Mouse (Mus musculus) lung, postnatal 14 days (tissue): ENCODE results near the gene Ewsr1.

Experiments
- DNase-seq: peaks from one replicate; pipeline ENCODE4 v3.0.0; 2021

Ewsr1 gene

DNA sequence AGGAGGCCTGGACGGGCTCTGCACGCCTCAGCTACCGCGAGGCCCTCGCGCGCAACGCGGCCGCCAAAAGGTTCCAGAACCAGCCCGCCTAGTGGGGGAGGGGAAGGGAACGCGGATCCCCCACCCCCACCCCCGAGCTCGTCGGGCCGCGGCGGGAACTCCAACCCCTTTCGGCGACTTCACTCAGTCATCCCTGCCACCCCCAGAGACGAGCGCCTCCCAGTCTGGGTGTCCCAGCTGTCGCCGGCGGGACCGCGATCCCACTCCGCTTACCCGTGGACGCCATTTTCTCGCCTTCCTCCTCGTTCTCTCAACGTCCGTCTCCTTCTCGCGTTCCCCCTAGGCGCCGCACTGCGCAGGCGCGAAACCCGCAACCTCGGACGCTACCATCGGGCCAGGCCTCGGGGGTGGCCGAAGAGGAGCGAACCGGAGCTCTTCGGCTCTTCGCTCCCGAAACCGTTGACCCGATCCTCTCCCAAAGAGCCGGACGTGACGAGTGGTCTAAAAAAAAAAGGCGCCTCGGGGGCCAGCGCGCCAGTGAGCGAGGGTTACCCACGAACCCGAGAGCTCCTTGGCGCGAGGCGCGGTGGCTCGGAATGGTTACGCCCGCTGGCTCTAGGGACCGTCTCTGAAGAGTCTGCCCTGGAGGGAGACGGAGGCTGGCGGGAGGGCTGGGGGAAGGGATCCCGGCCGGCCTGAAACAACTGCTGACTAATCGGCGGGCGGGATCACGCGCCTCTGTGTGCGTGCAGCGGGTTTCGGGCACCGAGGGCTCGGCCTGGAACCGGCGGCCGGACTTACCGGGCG, at the start of gene Ewsr1, which contains the start of gene Rhbdd3:
Ewsr1 (minus strand) TSS at position 531 of the 807 bp plus-strand sequence.
Rhbdd3 (plus strand) TSS at position 191 of the 807 bp plus-strand sequence.
- peak; percentile 97 for DNase-seq

DNA sequence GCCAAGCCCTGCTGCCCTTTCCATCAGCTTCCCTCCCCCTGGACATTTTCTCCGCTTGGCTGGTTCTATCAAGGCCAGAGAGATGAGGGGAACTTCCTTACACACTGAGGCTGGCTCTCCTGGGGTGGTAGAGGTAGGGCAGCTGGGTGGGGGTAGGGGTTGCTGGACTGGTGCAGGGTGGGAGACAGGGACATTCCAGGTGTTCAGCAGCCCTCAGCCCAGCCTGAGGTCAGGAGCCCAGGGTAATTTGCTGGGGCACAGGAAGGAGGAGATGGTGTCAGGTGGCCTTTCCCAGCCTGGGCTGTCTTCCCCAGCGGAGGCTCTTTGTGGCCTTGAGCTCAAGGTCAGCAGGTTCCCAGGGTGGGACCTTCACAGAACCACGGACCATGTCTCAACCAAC, 46.5 kb upstream of the Ewsr1 start:
- no peak for DNase-seq

DNA sequence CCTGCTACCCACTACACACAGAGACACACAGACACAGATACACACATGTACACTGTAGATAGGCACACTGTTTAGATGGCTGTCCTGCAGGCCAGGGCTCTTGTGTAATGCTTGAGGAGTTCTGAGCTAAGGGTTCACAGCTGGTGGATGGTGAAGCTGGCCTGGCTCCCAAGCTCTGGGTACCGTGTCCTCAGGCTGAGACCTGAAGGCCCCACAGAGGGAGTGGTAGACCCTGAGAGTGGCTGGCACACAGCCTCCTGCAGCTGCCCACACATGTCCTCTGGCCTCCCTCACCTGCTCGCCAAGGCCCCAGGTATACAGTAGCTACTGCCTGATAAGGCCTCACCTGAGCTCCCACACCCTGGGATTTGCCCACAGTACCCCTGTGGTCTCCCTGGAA, 42.9 kb upstream of the Ewsr1 start:
- no peak for DNase-seq

DNA sequence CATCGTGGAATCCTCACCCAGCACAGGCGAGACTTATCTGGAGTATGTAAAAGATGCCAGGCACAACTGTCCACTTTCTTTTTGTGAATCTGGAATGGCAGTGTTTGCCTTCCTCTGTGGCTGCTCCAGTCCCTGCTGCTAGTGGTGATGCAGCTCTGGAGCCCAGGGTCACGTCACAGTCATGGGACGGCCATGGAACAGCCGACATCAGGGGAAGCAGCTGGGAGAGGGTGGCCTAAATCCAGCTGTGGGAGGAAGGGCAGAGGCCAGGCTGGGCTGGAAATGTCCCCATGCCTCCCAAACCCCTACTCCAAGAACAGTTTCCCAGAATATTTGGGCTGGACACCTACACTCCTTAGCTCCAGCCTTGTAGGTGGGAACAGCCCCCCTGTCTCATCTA, 42.2 kb upstream of the Ewsr1 start:
- no peak for DNase-seq

DNA sequence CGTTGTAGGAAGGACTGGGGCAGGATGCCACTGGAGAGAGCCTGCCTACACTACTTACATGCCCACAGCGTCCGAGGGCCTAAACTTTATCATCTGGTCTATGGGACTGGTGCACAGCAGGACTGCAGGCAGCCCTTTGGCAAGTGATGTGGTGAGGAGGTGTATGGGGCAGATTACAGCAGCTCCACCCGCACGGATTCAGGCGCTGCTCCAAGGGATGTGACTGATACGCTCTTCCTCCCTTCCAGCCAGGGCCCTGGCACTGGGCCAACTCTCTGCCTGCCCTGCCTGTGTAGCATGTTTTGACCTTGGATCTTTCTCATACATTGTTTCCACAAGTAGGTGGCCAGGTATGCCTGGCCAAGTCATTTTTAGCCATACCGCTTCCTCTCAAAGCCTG, 41.6 kb upstream of the Ewsr1 start:
- DNase-seq, result peak; percentile 75

DNA sequence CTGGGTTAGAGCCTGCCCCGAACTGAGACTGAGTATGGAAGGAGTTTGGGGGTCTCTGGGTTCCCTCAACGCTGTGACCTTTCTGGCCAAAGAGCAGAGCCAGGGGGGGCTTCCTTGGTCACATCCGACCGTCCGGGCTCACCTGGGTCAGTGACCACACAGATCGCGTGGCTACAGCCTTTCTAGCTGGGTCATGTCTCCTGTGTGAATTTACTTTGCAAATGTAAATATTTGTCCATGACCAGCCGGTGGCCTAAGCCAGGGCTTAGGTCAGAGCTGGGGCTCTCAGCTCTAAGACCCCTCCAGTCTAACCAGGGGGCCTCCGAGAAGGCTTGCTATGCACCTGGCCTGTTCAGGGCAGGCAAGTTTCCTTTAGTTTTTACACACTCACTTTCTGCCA, 40.3 kb upstream of the Ewsr1 start:
- no peak for DNase-seq

DNA sequence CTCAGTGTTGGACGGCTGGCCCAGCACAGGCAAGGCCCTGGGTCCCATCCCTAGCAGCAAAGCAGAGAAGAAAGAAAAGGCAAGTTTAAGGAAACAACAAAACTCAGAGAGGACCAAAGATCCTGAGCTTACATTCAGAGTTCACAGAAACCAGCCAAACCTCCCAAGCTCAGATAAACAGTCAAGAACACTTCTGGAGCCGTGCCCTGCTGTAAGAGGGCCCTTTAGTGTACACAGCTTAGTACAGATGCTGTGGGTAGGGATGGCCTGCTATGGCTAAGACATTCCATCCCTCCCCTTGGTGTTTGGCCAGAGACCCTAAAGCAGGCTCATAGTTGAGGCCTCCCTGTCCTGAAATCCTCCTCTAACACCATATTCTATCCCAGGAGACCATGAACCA, 39.6 kb upstream of the Ewsr1 start:
- peak; percentile 72 for DNase-seq

DNA sequence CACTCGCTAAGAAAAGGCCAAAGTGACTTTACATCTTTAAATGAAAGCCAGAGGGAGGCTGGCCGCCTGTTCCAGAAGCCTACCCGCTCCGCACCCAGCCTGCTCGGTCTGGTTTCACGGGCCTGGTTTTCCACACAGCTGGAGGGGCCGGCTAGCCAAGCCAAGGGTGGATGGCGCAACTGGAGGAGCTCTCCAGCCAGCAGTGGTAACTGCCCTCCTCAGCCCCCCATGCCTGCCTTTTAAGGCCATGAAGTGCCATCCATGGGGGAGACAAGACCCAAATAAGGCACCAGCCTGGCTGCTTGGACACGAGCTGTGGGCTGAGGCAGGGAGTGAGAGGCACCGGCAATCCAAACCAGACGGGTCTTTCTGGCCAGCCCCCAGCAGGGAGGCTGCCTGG, 36.8 kb upstream of the Ewsr1 start:
- DNase-seq, result peak; percentile 78

DNA sequence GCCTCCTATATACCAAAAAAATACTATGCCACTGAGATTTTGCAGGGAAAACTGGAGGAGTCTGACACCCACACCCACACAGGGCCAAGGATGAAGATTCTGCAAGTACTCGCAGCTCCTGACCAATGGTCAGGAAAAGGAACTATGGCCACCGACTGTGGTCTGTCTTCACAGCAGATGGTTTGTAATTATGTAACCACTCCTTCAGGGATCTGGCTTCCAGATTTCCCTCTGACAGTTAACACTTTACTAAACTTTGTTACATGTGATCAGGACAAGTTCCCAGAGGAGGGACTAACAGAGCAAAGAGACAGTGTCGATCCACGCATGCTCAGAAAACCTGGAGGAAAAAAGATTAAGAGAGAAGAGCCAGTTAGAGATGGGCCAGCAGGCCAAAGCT, 33.7 kb upstream of the Ewsr1 start:
- DNase-seq, result no peak

DNA sequence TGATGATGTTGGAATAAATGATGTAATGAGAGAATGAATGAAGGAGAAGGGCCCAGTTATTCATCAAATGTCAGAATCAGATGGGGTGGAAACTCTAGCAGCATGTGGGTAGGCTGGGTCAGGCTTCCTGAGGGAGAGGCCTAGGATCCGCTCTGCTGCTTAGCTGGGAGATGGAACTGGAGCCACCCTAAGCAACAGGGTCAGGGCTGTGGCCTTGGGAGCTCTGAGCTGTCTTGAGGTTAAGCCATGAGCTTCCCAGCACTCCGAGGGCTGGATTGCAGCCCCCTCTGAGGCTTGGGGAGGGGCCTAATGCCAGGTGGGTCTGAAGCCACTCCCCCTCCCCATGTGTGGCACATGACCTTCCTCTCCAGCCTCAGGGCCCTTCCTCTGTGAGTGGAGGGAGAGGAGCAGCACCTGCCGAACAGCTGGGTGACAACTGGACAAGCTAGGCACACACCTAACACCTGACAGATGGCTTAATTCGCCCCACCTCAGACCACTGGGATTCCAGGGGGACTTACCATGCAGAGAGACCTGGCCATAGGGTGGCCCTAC, 31.1 kb upstream of the Ewsr1 start:
- DNase-seq, result no peak

DNA sequence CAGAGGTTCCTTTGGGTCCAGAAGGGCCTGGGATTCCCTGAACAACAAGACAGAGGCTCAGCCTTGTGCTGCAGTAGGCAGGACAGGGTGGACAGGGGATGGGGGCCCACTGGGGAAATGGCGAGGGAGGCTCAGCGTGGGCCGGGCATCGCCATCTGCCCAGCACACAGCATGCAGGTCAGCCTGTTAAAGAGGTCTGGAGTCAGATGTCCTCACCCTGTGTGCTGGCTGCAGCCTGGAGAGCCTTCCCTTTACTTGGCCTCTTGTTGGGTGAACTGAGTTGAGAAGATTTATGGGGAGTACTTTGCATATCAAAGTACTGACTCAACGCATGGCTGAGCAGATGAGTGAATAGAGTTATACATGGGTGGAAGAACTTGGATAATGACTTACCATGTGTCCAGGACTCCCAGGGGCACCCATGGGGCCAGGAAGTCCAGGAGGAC, 30.0 kb upstream of the Ewsr1 start:
- DNase-seq, result no peak

DNA sequence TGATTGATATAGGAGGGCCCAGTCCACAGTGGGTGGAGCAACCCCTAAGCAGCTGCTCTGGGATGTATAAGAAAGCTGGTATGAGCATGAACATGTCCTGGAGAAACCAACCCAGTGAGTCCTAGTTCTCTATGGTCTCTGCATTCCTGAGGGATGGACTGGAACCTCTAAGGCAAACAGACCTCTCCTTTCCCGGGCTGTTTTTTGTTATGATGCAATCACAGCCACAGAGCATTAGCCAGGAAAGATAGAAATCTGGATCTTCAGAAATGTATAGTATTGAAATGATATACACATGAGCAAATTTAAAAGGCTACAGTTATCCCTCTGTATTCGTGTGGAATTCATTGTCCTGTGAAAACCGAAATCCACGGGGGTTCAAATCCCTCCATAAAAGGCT, 26.6 kb upstream of the Ewsr1 start:
- DNase-seq, result no peak

DNA sequence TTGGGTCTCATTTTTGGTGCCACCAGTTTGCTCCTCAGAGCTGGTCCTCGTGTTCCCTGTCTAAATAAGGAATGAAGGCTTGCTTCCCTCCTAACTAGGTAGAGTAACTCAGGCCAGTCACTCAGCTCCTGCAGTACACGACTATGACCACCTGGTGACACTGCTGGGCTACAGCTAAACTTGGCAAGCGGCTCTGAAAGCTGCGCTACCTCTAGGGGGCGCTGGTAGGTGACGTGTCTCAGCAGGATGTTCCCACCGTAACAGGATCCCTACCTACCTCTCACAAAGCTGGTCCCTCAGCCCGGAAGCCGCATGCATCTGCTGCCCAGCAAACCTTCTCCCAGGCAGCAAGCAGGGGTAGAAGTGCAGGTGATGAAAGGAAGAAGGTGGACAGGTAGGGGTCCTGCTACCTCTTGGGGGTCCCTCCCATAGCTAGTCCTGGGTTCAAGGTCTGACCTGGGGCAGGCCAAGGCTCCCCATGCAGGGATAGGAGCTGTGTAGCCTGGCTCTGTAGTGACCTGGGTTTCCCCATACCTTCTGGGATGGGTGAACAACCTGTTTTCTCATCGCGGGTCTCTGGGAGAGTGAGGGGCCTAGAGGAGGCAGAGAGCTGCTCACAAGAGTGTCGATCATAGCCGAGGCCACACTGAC, 16.0 kb upstream of the Ewsr1 start:
- DNase-seq, result peak; percentile 95

DNA sequence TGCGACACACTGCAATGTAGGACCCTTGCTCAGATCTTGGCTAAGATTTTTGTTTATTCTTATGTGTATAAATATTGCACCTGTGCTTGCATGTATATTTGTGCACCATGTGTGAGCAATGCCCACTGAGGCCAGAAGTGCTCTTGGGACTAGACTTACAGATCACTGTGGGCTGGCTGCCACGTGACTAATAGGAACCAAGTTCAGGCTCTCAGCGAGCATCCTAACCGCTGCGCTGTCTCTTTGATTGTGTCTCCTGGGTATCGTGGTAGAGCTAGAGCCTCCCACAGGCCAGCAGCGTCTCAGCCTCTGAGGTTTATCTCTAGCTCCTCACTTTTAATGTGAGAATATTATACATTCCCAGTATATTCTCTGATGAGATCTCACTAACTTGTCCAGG, 14.6 kb upstream of the Ewsr1 start:
- DNase-seq, result no peak

DNA sequence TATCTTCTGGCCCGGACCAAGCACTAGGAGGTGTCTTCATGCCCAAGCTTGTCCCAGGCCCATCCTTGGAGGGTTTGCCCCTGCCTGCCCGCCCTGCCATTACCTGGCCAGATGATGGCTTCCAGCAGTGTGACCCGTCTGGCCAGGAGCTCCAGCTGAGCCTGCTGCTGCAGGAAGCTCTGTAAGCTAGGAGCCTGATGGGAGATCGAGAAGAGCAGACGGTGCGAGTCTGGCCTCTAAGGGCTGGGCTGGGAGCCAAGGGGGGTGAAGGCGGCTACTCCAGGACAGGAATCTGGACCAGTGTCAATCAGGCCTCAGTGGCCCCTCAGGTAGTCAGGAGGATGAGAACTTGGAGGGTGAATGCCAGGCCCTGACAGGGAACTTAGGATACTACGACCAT, 10.4 kb upstream of the Ewsr1 start:
- no peak for DNase-seq

DNA sequence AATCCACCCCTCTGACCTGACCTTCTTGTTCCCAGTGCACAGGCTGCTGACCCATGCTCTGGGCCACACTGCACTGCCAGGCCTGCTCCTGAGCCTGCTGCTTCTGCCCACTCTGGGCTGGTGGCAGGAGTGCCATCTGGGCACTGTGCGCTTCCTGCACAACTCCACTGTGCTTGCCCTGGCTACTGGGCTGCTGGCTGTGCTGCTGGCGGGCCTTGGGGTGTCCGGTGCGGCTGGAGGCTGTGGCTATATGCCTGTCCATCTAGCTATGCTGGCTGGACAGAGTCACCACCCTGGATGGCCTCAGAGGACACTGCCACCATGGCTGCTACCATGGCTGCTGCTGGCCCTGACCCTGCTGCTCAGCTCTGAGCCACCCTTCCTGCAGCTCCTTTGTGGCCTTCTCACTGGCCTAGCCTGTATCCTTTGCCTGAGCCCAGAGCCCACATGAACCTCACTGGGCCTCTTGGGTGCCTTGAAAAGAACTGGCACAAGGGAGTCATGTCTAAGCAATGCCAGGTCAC, 5.0 kb upstream of the Ewsr1 start:
- no peak for DNase-seq

DNA sequence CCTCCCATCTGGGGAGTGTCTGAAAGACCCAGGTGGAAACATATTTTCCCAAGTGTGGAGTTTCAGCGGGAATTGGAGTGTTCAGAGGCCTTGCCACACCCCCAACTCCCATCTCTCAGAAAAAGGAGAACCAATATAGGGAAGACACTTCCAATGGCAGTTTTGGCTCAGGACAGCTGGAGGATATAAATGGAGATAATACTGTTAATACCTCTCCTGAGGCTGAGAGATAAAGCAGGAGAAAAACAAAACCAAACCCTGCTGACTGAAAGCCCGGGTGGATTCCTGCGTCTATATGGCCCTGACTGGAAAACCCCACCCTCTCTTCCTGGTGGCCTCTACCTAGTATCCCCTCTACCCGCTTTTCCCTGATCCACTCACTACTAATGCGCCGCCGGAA, 3.3 kb upstream of the Ewsr1 start:
- DNase-seq, result no peak

DNA sequence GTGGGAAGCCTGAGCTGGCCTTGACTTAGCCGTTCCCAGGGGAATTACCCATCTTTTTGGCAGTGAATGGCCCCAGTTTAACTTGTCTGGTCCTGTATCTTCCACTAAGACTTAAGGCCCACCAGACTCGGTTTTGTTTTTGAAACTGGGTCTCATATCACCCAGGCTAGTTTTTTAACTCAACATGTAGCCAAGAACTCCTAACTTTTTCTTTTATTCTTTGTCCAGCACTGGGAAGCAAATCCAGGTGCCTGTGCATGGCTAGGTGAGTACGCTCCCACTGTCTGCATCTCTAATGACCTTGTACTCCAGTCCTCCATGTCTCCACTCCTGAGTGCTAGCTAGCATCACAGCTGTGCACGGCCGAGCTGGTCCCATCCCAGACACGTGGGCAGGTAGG, 2.6 kb upstream of the Ewsr1 start:
- DNase-seq, result no peak

DNA sequence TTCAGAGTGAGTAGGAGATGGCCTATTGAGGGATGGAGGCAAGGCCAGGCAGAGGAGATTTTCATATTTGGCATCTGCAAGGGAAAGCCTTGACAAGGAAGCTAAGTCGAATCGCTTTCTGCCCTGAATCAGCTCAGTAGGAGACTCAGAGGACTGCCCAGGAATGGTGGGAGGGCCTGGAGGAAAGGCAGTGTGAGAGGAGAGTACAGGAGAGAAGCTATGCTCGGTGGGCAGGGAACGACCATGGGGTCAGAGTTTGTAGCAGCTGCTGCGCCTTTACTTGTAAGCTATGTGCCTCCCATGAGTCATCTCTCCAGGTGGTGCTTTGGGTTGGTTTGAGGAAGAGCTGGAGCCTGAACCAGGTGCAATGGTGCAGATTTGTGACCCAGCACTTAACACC, 1.7 kb upstream of the Ewsr1 start:
- DNase-seq, result no peak

DNA sequence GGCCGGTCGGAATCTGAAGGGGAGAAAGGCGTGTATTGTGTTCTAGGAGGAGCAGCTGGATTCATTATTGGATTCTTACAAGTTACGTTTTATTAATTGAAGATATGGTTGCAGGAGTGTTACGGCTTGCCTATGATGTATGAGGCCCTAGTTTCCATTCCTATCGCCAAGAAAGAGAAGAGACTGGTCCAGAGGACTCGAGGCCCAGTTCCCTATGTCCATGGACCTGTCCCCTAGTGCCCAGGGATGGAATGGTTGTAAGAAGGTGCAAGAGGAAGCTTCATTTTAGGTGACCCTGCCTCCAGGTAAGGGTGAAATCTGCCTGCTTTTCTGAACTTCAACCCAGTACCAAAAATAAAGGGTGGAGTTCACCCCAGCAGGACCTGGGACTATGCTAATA, 1.2 kb upstream of the Ewsr1 start:
- no peak for DNase-seq

DNA sequence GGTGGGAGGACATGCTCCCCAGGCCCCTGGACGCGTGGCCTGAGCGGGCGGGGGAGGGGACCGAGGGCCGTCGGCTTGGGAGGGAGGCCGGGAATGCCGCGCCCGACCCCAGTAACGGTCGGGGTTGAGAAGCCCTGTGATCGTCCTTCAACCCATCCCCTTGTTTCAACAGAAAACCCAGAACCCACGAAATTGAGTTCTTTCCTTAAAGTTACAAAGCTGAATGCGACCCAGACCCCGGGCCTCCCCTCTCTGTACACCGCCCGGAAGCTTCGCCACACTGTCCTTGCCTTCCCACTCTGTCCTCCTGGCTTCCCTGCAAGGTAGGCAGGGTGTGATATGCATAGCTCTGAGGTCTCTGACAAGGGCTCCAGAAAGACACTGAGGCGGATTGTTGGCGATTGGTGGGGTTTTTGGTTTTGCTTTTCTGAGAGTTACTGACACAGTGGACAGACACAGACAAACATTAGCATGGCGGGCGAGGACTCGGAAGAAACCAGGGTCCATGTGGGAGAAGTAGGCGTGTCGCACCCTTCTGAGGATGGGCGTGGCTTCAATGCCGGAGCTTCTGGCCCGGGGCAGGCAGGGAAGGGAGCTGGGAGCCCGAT, 614 bp upstream of the Ewsr1 start:
- peak; percentile 85 for DNase-seq

DNA sequence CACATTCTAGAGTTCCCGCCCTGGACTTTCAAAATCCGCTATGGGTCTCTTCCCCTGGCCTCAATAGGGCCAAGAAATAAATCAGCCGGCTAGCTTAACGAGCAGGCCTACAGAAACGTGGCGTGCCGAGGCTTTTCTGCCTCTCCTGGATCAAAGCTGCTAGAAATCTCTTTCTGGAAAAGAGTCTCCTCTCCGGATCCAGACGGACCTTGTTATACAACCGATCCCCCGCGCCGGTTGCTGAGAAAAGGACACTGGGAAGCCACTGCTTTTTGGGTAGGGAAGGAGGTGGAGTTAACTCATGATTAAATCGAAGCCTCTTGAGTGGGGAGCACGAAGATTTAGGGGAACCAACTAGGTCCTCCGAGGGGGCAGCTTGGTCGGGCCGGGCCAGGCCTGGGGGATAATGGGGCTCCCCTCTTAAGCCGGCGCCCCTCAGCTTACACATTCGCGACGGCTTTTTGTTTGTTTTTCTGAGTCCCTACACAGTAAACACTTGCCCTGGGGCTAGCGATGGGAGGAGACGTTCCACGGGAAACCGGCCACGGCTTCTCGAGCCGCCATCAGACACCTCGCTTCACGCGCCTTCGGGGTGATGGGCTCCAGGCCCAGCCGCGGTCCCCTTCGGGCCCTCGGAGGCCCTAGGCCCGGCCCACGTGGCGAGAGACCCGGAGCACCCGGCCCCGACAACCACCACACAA, 881 bp downstream of the Ewsr1 start:
- DNase-seq, result peak; percentile 35

DNA sequence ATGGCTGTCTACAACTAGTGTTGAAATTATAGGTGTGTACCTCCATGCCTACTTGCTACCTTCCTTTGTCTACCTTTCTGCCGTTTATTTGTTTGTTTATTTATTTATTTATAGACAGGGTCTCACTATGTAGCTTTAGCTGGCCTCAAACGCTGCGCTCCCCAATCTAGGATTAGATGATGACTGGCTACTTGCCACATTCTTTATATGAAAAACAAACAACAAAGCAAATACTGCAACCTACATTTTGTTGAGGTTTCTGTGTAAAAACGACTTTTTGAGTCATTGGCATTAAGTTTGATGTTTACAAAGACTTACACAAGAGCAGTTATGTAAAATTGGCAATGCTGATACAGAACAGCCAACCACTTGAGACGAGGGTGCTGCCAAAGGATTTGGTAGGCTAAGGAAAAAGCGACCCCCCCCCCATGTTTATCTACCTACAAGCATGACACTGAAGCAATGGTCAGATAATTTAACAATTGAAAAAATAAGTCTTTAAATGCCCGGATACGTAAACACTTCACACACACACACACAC, 2.5 kb downstream of the Ewsr1 start:
- DNase-seq, result no peak
